Mouse (Mus musculus) kidney, postnatal 36 days (tissue): ENCODE data around the gene Notch2.
A peak's percentile ranks its signal among the peaks of the same experiment; 100 is the strongest.

Experiments used
- DNase-seq, 2 experiments: peaks; one replicate each; pipeline ENCODE4 v3.0.0; 2021 to 2022; ENCODE audit warnings: mixed read lengths in 2 of 2

Gene Notch2

DNA sequence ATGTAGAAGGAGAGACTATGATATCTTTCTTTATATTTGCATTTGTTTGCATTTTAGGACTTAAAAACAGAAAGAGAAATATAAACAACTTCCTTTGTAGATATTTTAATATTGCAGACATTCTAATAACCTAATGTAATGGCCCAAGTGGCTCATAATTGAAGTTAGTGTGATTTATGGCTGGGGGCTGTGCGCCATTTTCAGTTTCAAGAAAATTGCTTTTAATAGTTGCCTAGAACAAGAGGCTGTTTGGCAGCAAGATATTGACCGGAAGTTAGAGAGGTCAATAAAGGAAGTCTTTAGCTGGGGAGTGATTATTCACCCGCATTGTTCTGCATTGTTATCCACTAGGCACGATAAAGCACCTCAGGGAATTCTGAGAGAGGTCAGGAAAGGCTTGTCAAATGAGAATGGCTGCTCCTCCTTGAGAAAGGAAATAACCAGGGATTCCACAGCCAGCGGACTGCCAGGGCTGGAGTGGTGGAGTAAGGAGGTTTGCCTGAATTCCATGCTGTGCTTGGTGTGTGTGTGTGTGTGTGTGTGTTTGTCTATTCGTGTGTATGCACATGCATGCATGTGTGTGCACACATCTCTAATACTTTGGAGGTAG is 61.4 kb downstream of the Notch2 start:
- DNase-seq = peak; percentile 44 to 49

DNA sequence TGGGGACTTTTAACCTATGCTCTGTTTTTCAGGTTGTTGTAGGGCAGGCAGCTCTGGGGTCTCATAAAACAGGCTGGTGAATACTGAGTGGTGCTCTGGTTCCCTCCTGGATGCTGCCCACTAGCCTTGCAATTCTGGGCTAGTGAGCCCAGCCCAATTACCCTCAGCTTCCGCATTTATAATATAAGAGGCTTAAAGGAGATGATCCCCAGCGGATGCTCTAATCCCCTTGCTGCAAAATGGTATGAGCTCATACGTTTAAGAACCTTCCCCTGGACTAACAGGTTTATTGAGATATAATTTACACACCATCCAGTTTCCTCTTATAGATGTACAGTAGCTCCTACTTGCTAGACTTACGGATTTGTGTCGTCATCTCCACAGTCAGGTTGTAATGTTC is 64.5 kb downstream of the Notch2 start:
- DNase-seq = no peak

DNA sequence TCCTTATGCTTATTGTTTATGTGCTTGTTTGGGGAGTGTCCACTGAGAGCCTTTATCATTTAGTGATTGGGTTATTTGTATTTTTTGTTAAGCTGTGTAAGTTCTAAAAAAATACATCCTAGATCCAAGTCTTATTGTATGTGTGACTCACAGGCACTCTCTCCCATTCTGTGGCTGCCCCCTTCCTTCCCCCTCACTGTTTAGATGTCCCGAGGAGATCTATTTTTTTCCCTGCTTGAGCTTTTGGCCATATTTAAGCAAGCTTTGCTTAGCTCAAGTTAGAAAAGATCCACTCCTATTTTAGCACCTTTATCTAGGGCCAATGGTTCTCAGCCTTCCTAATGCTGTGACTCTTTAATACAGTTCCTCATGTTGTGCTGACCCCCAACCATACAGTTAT is 65.5 kb downstream of the Notch2 start:
- no peak for DNase-seq

DNA sequence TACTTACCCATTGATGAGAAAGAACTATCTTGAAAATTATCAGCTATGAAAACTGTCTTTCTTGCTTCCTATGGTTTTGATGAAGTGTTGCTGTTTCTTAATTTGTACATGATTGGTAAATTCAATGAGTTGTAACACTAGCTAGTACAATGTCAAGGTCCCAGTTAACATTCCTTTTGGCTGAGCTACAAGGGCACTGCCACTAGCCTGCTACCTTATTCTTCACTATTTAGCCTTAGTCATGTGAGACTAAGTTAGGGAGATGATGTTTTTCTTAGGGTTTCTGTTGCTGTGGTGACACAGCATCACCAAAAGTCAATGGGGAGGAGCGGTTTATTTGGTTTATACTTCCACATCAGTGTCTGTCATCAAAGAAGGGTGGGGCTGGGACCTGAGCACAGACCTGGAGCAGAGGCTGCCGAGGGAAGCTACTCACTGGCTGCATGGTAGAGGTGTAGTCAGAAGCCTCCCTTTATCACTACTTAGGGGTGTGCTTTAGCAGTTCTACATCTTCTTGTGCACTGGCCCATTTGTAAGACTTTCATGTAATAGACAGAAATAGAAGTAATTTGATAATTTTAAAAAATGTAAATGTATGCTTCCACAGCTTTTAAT is 66.4 kb downstream of the Notch2 start:
- no peak for DNase-seq

DNA sequence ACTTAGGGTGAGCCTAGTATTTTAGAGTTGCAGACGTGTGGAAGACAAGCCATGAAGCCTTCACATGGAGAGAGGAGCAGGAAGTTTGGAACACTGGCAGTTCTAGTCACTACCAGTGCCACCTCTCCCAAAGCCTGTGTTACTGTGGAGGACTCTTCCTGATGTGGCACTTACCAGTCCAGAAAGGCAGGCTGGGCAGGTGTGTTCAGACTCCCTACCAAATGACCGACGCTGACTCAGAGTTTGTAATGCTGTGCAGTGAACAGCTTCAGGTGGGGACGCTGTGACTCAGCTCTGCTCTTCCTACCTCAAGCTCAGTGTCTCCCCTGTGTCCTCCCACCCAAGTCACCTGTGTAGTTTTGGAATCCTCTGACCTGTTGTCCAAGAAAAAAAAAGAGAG is 67.3 kb downstream of the Notch2 start:
- no peak for DNase-seq

DNA sequence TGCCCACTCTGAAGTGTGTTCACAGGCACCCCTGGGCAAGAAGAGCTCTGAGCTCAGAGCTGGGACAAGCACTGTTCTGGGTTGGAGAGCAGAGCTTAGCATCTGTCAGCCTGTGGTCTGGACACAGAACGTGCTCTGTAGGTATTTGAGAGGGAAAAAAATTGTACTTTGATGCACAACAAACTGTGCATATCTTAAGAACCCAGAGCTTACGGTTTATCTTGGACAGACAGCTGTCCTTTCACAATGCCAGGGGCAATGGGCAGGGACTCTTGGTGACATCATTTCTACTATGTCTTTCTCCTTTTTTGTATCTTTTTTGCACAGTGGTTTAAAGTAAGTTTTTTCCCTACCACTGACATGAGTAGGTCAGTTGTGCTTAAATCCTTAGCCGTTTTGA is 68.9 kb downstream of the Notch2 start:
- DNase-seq = no peak

DNA sequence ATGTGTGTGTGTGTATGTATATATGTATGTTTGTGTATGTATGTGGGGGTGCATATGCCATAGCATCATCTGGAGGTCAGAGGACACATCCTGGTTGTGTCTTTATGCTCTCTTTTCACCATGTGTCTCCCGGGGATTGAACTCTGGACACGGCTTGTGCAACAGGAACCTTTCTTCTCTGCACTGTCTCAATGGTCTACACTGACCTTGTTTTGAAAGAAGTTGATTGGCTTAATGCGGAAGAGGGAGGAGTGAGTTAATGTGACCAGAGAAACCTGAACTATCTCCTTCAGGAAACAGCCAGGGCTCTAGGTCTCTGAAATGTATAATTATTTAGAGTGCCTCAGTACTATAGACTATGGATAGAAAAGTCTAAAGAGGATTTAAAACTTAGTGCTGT is 69.6 kb downstream of the Notch2 start:
- DNase-seq = no peak

DNA sequence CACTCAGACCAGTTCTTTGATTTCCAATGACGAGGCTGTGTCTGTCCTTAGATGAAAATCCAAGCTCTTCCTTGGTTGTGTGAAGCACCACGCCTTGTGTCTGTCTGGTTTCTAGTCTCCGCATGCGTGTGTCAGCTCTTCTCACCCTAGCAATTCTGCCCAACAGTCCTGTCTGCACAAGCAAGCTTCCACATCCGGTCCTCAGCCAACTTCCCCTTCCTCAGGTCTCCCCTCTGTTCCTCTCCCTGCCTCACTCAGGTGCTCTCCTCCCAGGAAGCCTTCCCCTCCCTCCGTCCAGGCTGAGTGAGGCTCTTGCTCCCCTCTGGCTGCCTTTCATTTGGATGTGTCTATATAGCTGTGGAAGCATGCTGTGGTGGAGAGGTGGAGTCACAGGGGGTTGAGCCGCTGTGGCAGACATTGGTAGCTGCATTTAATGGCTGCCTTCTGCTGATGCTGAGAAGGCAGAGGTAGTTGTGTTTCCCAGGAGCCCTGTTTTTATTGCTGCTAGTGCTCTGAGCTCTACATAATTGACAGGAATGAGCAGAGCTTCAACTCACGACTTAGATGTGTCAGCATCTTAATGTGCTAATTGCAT is 70.8 kb downstream of the Notch2 start:
- no peak for DNase-seq

DNA sequence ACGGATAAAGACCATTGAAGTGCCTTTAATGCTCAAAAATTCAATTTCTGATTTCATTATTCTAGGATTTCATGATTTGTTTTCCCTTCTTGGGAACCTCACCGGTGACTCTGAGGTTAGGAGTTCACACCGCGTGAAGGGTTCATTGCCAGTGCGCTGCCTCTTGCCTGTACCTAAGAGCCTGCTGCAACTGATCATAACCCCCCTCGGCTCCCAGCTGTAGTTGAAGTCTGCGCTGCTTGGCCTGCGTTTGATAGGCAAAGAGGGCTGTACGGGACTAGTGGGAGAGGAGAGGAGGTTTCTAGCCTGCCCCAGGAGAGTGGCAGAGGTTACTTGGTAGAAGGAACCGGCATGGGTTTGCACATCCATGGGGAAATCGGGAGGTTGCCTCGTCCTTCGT is 71.5 kb downstream of the Notch2 start:
- DNase-seq = no peak

DNA sequence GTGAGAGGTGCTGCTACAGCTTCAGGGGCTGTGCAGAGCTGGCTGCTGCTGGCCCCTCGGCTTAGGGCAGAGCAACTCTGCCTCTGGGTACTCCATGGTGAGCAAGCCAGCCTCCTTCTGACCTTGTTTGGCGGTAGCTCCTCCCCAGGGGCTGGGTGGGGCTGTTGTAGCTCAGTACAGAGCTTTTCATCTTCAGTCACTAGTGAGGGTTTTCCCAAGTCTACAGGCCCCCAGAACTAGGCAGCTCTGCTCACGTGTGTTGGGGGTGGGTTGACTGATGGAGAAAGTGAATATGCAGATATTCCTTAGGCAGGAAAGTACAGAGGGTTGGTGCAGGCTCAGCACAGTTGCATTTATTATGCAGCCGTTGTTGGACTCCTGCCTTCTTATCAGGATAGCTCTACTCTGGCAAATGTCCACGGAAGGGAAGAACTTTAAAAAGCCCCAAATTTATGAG is 72.5 kb downstream of the Notch2 start:
- DNase-seq = peak in 1 of 2 experiments; percentile 43

DNA sequence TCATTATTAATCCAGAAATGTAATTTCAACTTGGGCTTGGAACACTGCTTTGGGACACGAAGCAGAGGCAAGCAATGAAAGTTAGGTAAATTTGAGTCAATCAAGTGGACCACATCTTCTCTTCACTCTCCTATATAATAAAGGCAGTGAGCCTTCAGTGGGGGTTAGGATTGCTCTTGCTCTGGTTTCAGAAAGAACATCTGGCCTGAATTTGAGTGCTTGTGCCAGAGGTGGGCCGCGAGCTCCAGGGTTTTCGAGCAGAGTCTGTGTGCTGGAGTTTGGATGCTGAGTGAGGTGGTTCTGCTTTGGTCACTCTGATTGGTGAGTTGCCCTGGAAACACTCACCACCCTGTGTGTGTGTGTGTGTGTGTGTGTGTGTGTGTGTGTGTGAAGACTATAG is 73.1 kb downstream of the Notch2 start:
- no peak for DNase-seq

DNA sequence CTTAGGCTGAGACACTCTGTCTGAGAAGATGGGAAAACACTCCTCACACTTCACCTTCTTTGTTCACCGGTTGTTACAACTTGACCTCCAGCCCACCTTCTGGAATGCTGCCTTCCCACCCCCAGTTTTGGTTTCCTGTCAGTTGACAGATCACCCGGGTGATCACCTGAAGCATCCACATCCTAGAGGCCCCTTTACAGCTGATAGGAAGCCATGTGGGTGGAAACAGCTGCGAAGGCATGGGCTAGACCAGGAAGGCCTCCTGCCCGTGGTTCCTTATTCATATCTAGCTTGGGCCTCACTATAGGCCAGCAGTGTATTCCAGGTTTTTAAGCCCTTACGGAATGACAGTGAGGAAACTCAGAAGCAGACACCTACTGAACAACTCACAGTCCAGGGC is 73.5 kb downstream of the Notch2 start:
- DNase-seq = no peak

DNA sequence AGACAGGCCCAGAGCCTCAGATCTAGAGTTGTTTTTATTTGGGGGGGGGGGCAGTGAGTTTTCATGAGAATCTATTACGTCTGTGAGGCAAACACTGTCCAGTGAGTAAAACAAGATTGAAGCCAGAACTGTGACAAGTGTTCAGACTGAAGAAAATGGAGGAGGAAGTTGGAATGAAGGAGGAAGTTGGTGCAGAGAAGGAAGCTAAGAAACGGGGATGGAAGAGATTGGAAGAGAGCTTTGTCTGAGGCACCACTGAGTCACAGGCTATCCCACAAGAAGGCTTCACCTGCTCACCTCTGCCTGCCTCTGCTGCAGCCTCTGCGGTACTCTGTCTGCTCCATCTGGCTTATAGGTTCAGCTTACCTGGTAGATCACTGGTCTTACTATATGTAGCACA is 74.2 kb downstream of the Notch2 start:
- no peak for DNase-seq

DNA sequence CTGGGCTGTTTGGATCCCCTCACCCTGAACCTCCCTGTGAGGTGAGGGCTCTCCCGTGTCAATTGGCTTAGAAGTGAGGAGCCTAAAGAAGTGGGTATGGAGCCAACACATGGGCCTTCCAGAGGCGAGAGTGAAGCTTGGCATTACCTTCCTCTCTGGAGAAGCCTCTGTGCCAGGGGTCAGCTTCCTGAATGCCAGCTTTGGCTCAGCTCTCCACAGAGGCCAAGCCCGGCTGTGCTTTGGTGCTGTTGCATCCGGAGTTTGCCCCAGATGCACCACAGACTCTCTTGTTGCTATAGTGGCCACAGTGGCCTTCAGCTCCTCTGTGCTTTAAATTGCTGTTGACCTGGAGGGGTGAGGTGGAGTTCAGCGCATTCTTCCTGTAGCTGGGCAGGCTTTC is 76.4 kb downstream of the Notch2 start:
- peak; percentile 40 to 43 for DNase-seq

DNA sequence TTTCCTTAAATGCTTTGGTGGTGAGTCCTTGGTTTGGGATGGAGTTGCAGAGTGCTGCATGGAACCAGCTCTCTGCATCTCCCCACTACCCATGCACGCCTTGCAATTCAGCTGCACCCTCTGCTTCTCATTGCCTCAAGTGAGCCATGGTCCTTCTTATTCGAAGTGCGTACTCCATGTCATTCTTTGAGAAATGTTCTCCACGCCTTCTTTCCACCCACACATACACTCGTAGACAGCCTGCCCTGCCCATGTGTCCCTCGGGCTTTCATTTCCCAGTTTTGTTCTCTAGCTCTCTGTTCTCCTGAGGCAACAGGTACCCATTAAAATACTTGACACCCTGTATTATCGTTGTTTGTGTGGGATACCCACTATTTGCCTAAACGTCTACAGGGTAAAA is 76.8 kb downstream of the Notch2 start:
- no peak for DNase-seq

DNA sequence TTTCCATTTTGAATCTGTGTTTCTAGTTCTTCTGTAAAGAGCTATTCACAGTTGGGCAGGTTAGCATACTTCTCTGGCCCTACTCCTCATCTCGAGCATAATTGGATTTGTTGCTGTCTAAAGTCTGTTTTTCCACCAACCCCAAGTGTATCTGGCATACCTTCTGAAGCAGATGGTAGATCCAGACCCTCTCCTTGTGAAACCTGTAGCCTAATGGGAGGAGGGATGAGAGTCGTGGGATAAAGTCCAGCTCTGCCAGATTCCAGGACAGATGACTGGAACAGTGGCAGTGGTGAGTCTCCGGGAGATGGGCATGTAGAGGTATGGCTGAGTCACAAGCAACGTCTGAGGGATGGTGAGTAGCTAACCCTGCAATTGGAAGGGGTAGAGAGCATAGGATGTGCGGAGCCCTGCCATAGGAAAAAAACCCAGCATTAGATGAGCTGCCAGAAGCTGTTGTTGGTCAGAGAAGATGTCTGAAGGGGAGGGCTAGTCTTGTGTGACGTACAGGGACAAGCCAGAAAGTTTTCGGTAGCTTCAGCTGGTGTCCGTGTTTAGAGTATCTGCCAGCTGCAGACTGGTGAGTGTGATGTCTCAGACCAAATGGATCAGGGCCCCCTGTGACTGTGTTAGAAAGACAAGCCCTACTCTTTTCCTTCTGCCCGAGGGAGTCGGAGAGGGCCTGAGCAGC is 79.5 kb downstream of the Notch2 start:
- DNase-seq = no peak

DNA sequence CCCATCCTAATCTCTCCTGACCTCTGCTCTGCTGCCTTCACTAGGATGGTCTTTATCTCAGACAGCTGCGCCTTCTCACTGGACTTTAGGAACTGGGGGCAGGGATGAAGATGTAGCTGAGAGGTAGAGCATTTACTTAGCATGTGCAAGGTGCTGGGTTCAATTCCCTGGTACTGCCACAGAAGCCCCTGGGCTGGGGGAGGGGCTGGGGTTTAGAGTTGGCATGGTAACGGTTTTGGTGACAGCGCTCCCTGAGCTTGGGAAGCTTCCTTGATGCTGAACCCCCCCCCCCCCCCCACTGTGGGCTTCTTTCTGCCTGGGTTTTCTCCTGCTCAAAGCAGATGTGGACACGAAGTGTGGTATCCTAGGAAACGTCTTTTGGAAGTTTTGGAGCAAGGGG is 80.6 kb downstream of the Notch2 start:
- no peak for DNase-seq

DNA sequence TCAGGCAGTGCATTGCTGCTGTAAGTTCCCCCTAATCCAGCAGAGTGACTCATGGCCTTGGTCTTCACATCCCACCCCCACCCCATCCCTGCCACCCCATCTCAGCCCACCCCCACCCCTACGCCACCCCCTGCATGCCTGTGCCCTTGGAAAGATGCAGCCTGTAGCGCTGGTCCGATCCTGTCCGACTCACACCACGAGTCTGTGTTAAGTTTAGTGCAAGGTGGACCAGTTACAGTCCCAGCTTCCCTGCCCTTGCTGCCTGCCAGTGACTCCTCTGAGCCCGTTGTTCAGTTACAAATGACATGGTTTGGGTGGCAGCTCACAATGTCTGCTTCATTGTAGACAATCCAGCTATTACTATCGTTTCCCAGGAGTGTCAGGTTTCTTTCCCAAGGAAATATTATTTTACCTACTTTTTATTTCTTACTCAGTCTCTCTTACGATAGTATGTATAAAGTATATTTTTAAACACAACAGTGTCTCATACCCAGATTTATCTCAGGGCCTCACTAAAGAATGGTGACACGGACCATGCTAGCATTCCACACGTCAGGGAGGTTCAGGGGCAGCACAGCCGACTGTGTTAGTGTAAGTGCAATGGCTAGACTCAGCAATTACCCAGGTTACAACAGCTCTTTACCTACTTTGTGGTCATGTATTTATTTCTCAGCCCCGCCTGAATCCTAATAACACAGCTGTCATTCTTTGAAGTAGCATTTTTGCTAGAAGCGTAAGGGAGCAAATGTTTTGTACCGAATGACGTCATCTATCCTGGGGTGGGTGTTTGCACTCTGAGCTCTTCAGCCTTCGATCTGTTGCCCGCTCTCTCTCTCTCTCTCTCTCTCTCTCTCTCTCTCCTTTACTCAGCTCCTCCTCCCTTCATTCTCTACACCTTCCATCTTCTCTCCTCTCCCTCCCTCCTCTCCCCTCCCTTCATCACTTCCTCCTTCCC is 81.6 kb downstream of the Notch2 start:
- no peak for DNase-seq

DNA sequence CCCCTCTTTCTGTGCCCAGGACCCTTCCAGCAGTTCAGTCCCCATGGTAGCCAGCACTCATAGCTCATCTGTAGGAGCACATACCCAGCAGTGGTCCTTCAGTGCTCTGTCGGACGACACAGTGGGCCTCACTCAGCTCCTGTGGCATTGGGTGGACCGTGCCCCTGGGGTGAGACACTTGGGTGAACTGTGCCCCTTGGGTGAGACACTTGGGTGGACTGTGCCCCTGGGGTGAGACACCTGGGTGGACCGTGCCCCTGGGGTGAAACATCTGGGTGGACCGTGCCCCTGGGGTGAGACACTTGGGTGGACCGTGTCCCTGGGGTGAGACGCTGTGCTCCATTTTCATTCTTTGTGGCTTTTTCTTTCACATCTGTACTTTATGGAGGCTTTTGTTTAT is 83.7 kb downstream of the Notch2 start:
- peak in 1 of 2 experiments; percentile 21 for DNase-seq

DNA sequence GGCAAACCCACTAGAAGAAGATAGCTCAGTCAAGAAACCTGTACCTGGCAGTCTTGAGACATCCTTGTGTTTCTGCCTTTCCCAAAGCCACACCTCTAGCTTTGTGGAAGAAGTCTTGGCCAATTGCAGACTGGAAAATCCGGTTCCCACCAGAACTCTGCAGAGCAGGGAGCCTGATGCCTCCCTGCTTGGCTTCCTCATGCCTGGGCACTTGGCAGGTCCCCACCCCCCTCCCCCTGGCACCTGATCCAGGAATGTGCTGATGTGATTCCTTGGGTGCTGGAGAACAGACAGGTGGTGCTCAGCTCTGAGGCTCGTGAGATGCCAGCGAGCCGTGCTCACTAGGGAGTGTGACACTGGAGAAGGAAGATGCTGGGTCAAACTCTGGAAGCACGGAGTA is 85.3 kb downstream of the Notch2 start:
- DNase-seq = peak; percentile 70 to 86

DNA sequence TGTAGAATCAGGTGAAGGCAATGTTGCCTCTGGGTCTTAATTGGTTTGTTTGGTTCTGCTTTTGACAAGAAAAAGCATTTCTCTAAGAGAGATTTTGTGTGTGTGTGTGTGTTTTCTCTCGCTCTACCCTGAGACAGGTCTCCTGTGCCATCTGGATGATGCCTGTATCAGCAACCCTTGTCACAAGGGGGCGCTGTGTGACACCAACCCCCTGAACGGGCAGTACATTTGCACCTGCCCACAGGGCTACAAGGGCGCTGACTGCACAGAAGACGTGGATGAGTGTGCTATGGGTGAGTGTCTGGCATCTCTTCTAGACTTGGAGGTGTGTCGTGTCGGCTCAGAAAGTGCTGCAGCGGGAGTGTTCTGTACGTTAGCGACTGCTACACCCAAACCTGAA is 86.0 kb downstream of the Notch2 start:
- DNase-seq = peak; percentile 38 to 74

DNA sequence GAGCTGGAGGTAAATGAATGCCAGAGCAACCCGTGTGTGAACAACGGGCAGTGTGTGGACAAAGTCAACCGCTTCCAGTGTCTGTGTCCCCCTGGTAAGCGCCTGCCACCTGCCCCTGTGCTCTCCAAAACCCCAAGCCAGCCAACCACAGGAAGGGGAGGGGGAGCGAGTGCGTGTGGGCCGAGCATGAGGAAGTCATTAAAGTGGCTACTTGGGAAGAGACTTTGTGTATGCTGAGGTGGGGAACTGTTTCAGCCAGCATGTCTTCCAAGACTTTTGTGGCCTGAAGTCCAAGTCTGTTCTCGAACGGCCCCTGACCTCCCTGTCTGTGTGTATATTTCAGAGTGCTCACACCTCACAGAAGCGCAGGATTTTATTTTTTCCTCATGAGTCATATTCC is 88.2 kb downstream of the Notch2 start:
- DNase-seq = peak; percentile 23 to 35
